Mouse (Mus musculus): ENCODE measurements around the gene Cyp2w1.

- TF ChIP-seq GATA1 (IDR thresholded peaks at IDR 0.05; ENCODE audit: low read length) (no peak), TAL1 (IDR thresholded peaks at IDR 0.05; ENCODE audit: low read length) (no peak)
These were observed 1.3 kb upstream of the Cyp2w1 start, which contains the start of gene Cox19 for GRCm38 (mm10) chr5:139351134-139351533.

Data from erythroblast, embryonic 14.5 days (primary cell).